Mouse (Mus musculus): ENCODE measurements around the gene Ccl8. TPM values are rescaled to one million over a fixed set of nuclear protein-coding genes. Genes with fewer than 3 reads are reported as not detected.

The Ccl8 gene
- total RNA-seq, 2 experiments from 2014 or later: not detected

Other genes with a start within 250 kb of the Ccl8 start
- 1 to 10 TPM; 2.6 to 4.8 TPM for gene Asic2, start 146.7 kb upstream of the Ccl8 start, total RNA-seq (2021)
- 1 to 10 TPM in 1 of 2 experiments, under 1 TPM in 1; 0.33 to 1.6 TPM for gene Ccl2, start 79.6 kb upstream of the Ccl8 start, total RNA-seq (2021)
- gene Gm17268, start 76.6 kb upstream of the Ccl8 start, total RNA-seq (2021): not detected
- gene Ccl7, start 69.5 kb upstream of the Ccl8 start, total RNA-seq (2021): 1 to 10 TPM in 1 of 2 experiments, not detected in 1; 1.0 TPM
- 1 to 10 TPM; 7.8 to 9.2 TPM for gene Ccl11, start 57.4 kb upstream of the Ccl8 start, total RNA-seq (2021)
- 1 to 10 TPM in 1 of 2 experiments, under 1 TPM in 1; 0.75 to 2.3 TPM for gene Ccl12, start 13.3 kb upstream of the Ccl8 start, total RNA-seq (2021)
- not detected for gene Ccl1, start 190.5 kb downstream of the Ccl8 start, total RNA-seq (2021)